In genomic region chr9:31282536-31282935, GRCm38 (mm10) we compare ENCODE assay signal across 10 mouse cellular contexts. TPM values are rescaled to one million over a fixed set of nuclear protein-coding genes. Genes with fewer than 3 reads are reported as not detected.
DNase-seq lines count a peak whose midpoint lies in the region; ATAC-seq and TF ChIP-seq lines count a peak whose summit lies in the region.
"Had no signal": no experiment of that assay in that cellular context is flagged by ENCODE, and none has a peak within 500 bp of the region (broad histone marks: within the 10 kb centered on the region; RNA-seq: fewer than 3 reads in every experiment).

No protein-coding gene starts in this region.

- H3K27ac ChIP-seq in heart, postnatal 0 days (ENCODE audit: low read depth): peak overlapping the region; percentile 15; the same call in 1 of the 2 replicates
- H3K27ac ChIP-seq in embryonic facial prominence, embryonic 12.5 days: no peak overlapping the region
- 0 out of 2 replicates have a peak overlapping the region, but pooled peaks have one; percentile 30 for H3K27ac ChIP-seq in limb, embryonic 11.5 days (replicated peaks; ENCODE audit: low read depth, low read length)
- H3K27ac ChIP-seq in neural tube, embryonic 15.5 days (replicated peaks): peak overlapping the region; percentile 38

- TF ChIP-seq CTCF in heart, postnatal 0 days (IDR thresholded peaks at IDR 0.05; ENCODE audit: low read depth): no peak

- H3K4me2 ChIP-seq in heart, postnatal 0 days (ENCODE audit: low read depth, low read length): no peak overlapping the region
- H3K4me2 ChIP-seq in embryonic facial prominence, embryonic 12.5 days (replicated peaks): peak overlapping the region; percentile 59
- H3K4me2 ChIP-seq in limb, embryonic 11.5 days (ENCODE audit: low read depth, severe bottlenecking): peak overlapping the region; percentile 28
- H3K4me2 ChIP-seq in neural tube, embryonic 15.5 days: peak overlapping the region; percentile 79

- no peak for TF ChIP-seq EP300 in heart, postnatal 0 days (IDR thresholded peaks at IDR 0.05; ENCODE audit: low read depth)

- WGBS in heart, postnatal 0 days: 57% methylated on average over 4 of the region's 4 CpGs
- WGBS in embryonic facial prominence, embryonic 12.5 days: 40% methylated on average over 4 of the region's 4 CpGs
- 35% methylated on average over 4 of the region's 4 CpGs for WGBS in limb, embryonic 11.5 days
- whole genome bisulfite sequencing in neural tube, embryonic 15.5 days: 18% methylated on average over 4 of the region's 4 CpGs

- peaks cover 7% of the 10 kb centered on the region; the same call in 1 of the 2 replicates for H3K4me1 ChIP-seq in heart, postnatal 0 days (ENCODE audit: control insufficient read depth, insufficient read depth)
- H3K4me1 ChIP-seq in embryonic facial prominence, embryonic 12.5 days: peaks cover 19% of the 10 kb centered on the region
- H3K4me1 ChIP-seq in limb, embryonic 11.5 days (ENCODE audit: control insufficient read depth, insufficient read depth, low read length): peaks cover 5% of the 10 kb centered on the region; the same call in 1 of the 2 replicates
- peaks cover 25% of the 10 kb centered on the region for H3K4me1 ChIP-seq in neural tube, embryonic 15.5 days

- H3K36me3 ChIP-seq in heart, postnatal 0 days (replicated peaks; ENCODE audit: control insufficient read depth, insufficient read depth, low read length): no peaks in the 10 kb centered on the region
- no peaks in the 10 kb centered on the region for H3K36me3 ChIP-seq in embryonic facial prominence, embryonic 12.5 days
- H3K36me3 ChIP-seq in limb, embryonic 11.5 days (ENCODE audit: control insufficient read depth, insufficient read depth, low read length): no peaks in the 10 kb centered on the region
- H3K36me3 ChIP-seq in neural tube, embryonic 15.5 days: no peaks in the 10 kb centered on the region

- ATAC-seq in heart, postnatal 0 days (ENCODE audit: insufficient read depth, low read depth): no peak
- no peak for ATAC-seq in embryonic facial prominence, embryonic 12.5 days (ENCODE audit: insufficient number of reproducible peaks, insufficient read depth, low FRiP score, low TSS enrichment)
- ATAC-seq in limb, embryonic 11.5 days (ENCODE audit: insufficient number of reproducible peaks, low FRiP score, low TSS enrichment, low read depth): no peak
- ATAC-seq in neural tube, embryonic 15.5 days (ENCODE audit: low FRiP score): no peak

- H3K9me3 ChIP-seq in heart, postnatal 0 days (replicated peaks; ENCODE audit: control insufficient read depth, low read length): no peaks in the 10 kb centered on the region
- no peaks in the 10 kb centered on the region for H3K9me3 ChIP-seq in embryonic facial prominence, embryonic 12.5 days
- no peaks in the 10 kb centered on the region for H3K9me3 ChIP-seq in limb, embryonic 11.5 days (ENCODE audit: control insufficient read depth, low read length)
- no peaks in the 10 kb centered on the region for H3K9me3 ChIP-seq in neural tube, embryonic 15.5 days (replicated peaks)

- H3K27me3 ChIP-seq in heart, postnatal 0 days (ENCODE audit: control insufficient read depth, insufficient read depth, low read length): no peaks in the 10 kb centered on the region
- no peaks in the 10 kb centered on the region for H3K27me3 ChIP-seq in embryonic facial prominence, embryonic 12.5 days
- no peaks in the 10 kb centered on the region for H3K27me3 ChIP-seq in limb, embryonic 11.5 days (ENCODE audit: control insufficient read depth, insufficient read depth, low read length)
- no peaks in the 10 kb centered on the region for H3K27me3 ChIP-seq in neural tube, embryonic 15.5 days (replicated peaks)

- no peak overlapping the region for H3K9ac ChIP-seq in heart, postnatal 0 days (replicated peaks; ENCODE audit: low read depth, low read length)
- no peak overlapping the region for H3K9ac ChIP-seq in embryonic facial prominence, embryonic 12.5 days
- H3K9ac ChIP-seq in limb, embryonic 11.5 days (ENCODE audit: low read length): no peak overlapping the region
- H3K9ac ChIP-seq in neural tube, embryonic 15.5 days (replicated peaks): peak overlapping the region; percentile 31; the same call in 1 of the 2 replicates

- intact Hi-C loops in gastrocnemius, postnatal 36 days (cut with DNase I): no loop called here

- no peak overlapping the region for H3K4me3 ChIP-seq in heart, postnatal 0 days (ENCODE audit: low read depth, low read length)
- no peak overlapping the region for H3K4me3 ChIP-seq in embryonic facial prominence, embryonic 12.5 days
- no peak overlapping the region for H3K4me3 ChIP-seq in limb, embryonic 11.5 days (ENCODE audit: low read depth, low read length)
- H3K4me3 ChIP-seq in neural tube, embryonic 15.5 days (replicated peaks): peak overlapping the region; percentile 83; the same call in 1 of the 2 replicates

- no peak for DNase-seq in heart, postnatal 0 days (ENCODE audit: low spot score)
- no peak for DNase-seq in heart, adult 11 months
- no peak for DNase-seq in limb, embryonic 11.5 days (ENCODE audit: low spot score)
- no peak for DNase-seq in urinary bladder, postnatal 25 days (ENCODE audit: low spot score)
- no peak for DNase-seq in gastrocnemius, postnatal 36 days
- no peak for DNase-seq in thymus, postnatal 14 days
- DNase-seq: gastrocnemius, postnatal 25 days; right cerebral cortex, postnatal 25 days had no signal

RNA-seq across cellular contexts. Expression of gene Prdm10, which starts 2.2 kb away (rescaled TPM):
- 2.6 and 5.8 TPM in 2 replicates for total RNA-seq in heart, postnatal 0 days (2014; rRNA removed; ENCODE audit: low replicate concordance)
- polyA plus RNA-seq in heart, postnatal 0 days (2015; fragmentation: Nextera tagmentation; extraction: Ambion mirVana): 1.2 and 1.3 TPM in 2 replicates
- polyA plus RNA-seq in embryonic facial prominence, embryonic 12.5 days (2016; fragmentation: Nextera tagmentation; extraction: Ambion mirVana): 6.7 and 7.8 TPM in 2 replicates
- polyA plus RNA-seq in limb, embryonic 11.5 days (2014; fragmentation: Nextera tagmentation; extraction: Ambion mirVana): 6.2 and 7.7 TPM in 2 replicates
- 6.4 and 7.3 TPM in 2 replicates for polyA plus RNA-seq in neural tube, embryonic 15.5 days (2015; fragmentation: Nextera tagmentation; extraction: Ambion mirVana)
- 1 to 10 TPM; 3.8 TPM for total RNA-seq in gastrocnemius, postnatal 36 days (2021)
